Comparison of ENCODE assay signal across 8 mouse cellular contexts in genomic region chr3:96936241-96936640, GRCm38 (mm10). TPM values are rescaled to one million over a fixed set of nuclear protein-coding genes. Genes with fewer than 3 reads are reported as not detected.
DNase-seq lines count a peak whose midpoint lies in the region; ATAC-seq and TF ChIP-seq lines count a peak whose summit lies in the region.

No protein-coding gene starts in this region.

- 9% methylated on average over 6 of the region's 6 CpGs for WGBS in liver, embryonic 11.5 days
- 6% methylated on average over 6 of the region's 6 CpGs for WGBS in stomach, postnatal 0 days

- peak; percentile 20 for DNase-seq in cerebellum, adult 8-10 months
- no peak for DNase-seq in cerebellum, postnatal 4 days (ENCODE audit: low spot score in 2 of 2)
- peak; percentile 12 for DNase-seq in liver
- DNase-seq in liver, embryonic 11.5 days (ENCODE audit: low spot score): no peak
- DNase-seq in brain, embryonic 14.5 days (ENCODE audit: low read depth): peak; percentile 94
- DNase-seq in kidney, postnatal 14 days: peak; percentile 40
- DNase-seq in stomach, postnatal 0 days (ENCODE audit: low spot score): peak; percentile 38
- DNase-seq in spleen, postnatal 10 days (ENCODE audit: low spot score in 2 of 2): no peak

- no peak overlapping the region for H3K4me3 ChIP-seq in liver, embryonic 11.5 days (ENCODE audit: low read depth, low read length)
- no peak overlapping the region for H3K4me3 ChIP-seq in stomach, postnatal 0 days (ENCODE audit: low read depth, low read length)

- no peak for ATAC-seq in liver, embryonic 11.5 days (replicated peaks; ENCODE audit: low FRiP score)
- ATAC-seq in stomach, postnatal 0 days (ENCODE audit: low FRiP score, low TSS enrichment): no peak

- H3K27ac ChIP-seq in liver, embryonic 11.5 days (ENCODE audit: low read depth, low read length): no peak overlapping the region
- H3K27ac ChIP-seq in stomach, postnatal 0 days (replicated peaks): no peak overlapping the region

- no peak overlapping the region for H3K9ac ChIP-seq in liver, embryonic 11.5 days (ENCODE audit: low read depth, low read length)
- H3K9ac ChIP-seq in stomach, postnatal 0 days (ENCODE audit: low read length): no peak overlapping the region

- no peaks in the 10 kb centered on the region for H3K4me1 ChIP-seq in liver, embryonic 11.5 days (replicated peaks; ENCODE audit: control insufficient read depth, insufficient read depth, low read length)
- H3K4me1 ChIP-seq in stomach, postnatal 0 days (replicated peaks; ENCODE audit: control insufficient read depth, insufficient read depth): no peaks in the 10 kb centered on the region

- H3K9me3 ChIP-seq in liver, embryonic 11.5 days (ENCODE audit: control insufficient read depth, low read length): no peaks in the 10 kb centered on the region
- H3K9me3 ChIP-seq in stomach, postnatal 0 days (ENCODE audit: control insufficient read depth, low read length): no peaks in the 10 kb centered on the region

- no peak for TF ChIP-seq EP300 in stomach, postnatal 0 days (optimal IDR thresholded peaks at IDR 0.05)

- H3K36me3 ChIP-seq in liver, embryonic 11.5 days (ENCODE audit: control insufficient read depth, insufficient read depth, low read length): no peaks in the 10 kb centered on the region
- H3K36me3 ChIP-seq in stomach, postnatal 0 days (ENCODE audit: control insufficient read depth, insufficient read depth, low read length): no peaks in the 10 kb centered on the region

- TF ChIP-seq POLR2A in brain, embryonic 14.5 days (IDR thresholded peaks at IDR 0.05; ENCODE audit: borderline replicate concordance, extremely low read depth, insufficient read depth, insufficient read length, poor library complexity, severe bottlenecking): no peak

- H3K27me3 ChIP-seq in liver, embryonic 11.5 days (replicated peaks; ENCODE audit: control insufficient read depth, insufficient read depth, low read length): no peaks in the 10 kb centered on the region; the same call in 1 of the 2 replicates
- H3K27me3 ChIP-seq in stomach, postnatal 0 days (ENCODE audit: control insufficient read depth, insufficient read depth, low read length): no peaks in the 10 kb centered on the region

- H3K4me2 ChIP-seq in liver, embryonic 11.5 days: no peak overlapping the region
- H3K4me2 ChIP-seq in stomach, postnatal 0 days (replicated peaks; ENCODE audit: low read depth): no peak overlapping the region

- TF ChIP-seq CTCF in brain, embryonic 14.5 days (IDR thresholded peaks at IDR 0.05; ENCODE audit: borderline replicate concordance, extremely low read depth, insufficient read depth, insufficient read length): peak; percentile 85
- peak; percentile 98 for TF ChIP-seq CTCF in stomach, postnatal 0 days (IDR thresholded peaks at IDR 0.05; ENCODE audit: low read depth)

RNA-seq across cellular contexts. Expression of gene Gja8, which starts 10.4 kb away (rescaled TPM):
- polyA plus RNA-seq in liver, embryonic 11.5 days (2014; fragmentation: Nextera tagmentation; extraction: Ambion mirVana): not detected in 2 replicates
- polyA plus RNA-seq in brain, embryonic 14.5 days (2012; rRNA removed): not detected in 2 replicates
- polyA plus RNA-seq in stomach, postnatal 0 days (2015; fragmentation: Nextera tagmentation; extraction: Ambion mirVana): 0.01 TPM in 1 of 2 replicates, not detected in the other

RNA-seq across cellular contexts. Expression of gene Gpr89, which starts 31.1 kb away (rescaled TPM):
- polyA plus RNA-seq in liver, embryonic 11.5 days (2014; fragmentation: Nextera tagmentation; extraction: Ambion mirVana): 50.2 and 53.0 TPM in 2 replicates
- polyA plus RNA-seq in brain, embryonic 14.5 days (2012; rRNA removed): 14.5 and 15.6 TPM in 2 replicates
- 26.8 and 28.5 TPM in 2 replicates for polyA plus RNA-seq in stomach, postnatal 0 days (2015; fragmentation: Nextera tagmentation; extraction: Ambion mirVana)

RNA-seq across cellular contexts. Expression of gene Gja5, which starts 31.7 kb away (rescaled TPM):
- polyA plus RNA-seq in liver, embryonic 11.5 days (2014; fragmentation: Nextera tagmentation; extraction: Ambion mirVana): 1.8 and 2.2 TPM in 2 replicates
- 1.7 and 2.9 TPM in 2 replicates for polyA plus RNA-seq in brain, embryonic 14.5 days (2012; rRNA removed)
- polyA plus RNA-seq in stomach, postnatal 0 days (2015; fragmentation: Nextera tagmentation; extraction: Ambion mirVana): 3.4 and 4.1 TPM in 2 replicates

Comparison
In these comparisons a context has a peak if more than half of its experiments do, and no peak if none do; other contexts are left out.
1. DNase-seq: peak in cerebellum, adult 8-10 months (single experiment), liver (single experiment), brain, embryonic 14.5 days (single experiment), kidney, postnatal 14 days (single experiment) and stomach, postnatal 0 days (single experiment); none in cerebellum, postnatal 4 days (0 of 2), liver, embryonic 11.5 days (single experiment) and spleen, postnatal 10 days (0 of 2).